Mouse (Mus musculus) kidney, postnatal 10 days (tissue): ENCODE results near the gene Nmnat3.

Experiments
- DNase-seq: peaks from one replicate; pipeline ENCODE4 v3.0.0; 2021; ENCODE audit warnings: mixed read lengths

Nmnat3 gene

DNA sequence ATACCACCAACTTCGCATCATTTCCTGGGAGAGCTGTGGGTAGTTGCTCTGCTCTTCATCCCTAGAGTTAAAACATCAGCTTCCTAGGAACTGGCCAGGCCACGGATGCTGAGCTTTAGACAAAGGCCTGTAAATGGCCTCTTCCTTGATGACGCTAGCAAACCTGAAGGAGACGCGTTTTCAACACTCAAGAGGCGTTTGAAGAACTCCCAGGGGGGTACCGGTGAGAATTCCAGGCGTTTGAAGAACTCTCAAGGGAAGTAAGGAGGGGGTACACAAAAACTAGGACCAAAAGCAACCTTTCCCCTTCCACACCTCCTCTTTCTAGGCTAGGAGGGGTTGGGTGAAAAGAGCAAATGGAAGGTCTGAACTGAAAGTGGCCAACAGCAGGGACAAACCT, 137.1 kb downstream of the Nmnat3 start:
- no peak for DNase-seq

- DNase-seq, result peak; percentile 80
Measured at GRCm38 (mm10) chr9:98424725-98425210, 137.5 kb downstream of the Nmnat3 start.

DNA sequence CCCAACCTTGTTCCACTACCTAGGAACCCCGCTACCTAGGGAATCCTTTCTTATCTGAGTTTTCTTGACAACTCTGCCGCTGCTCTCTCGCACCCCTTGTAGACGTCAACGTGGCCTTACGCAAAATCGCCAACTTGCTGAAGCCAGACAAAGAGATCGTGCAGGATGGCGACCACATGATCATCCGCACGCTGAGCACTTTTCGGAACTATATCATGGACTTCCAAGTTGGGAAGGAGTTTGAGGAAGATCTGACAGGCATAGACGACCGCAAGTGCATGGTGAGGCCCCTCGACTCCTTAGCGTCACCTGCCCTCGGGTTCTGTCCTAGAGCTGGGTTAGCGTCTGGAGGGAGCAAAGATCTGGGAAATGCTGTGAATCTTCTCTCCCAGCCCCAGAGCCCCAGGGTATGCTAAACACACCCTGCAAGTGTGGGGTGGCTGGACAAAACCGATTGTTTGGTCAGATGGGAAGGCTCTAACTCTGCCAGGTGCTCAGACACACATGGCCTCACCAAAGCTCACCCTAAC, 138.2 kb downstream of the Nmnat3 start:
- no peak for DNase-seq

GRCm38 (mm10) chr9:98427906-98428517, 140.8 kb downstream of the Nmnat3 start:
- DNase-seq, result no peak

- DNase-seq, result peak; percentile 72
Measured at GRCm38 (mm10) chr9:98428783-98429182, 141.5 kb downstream of the Nmnat3 start.

DNA sequence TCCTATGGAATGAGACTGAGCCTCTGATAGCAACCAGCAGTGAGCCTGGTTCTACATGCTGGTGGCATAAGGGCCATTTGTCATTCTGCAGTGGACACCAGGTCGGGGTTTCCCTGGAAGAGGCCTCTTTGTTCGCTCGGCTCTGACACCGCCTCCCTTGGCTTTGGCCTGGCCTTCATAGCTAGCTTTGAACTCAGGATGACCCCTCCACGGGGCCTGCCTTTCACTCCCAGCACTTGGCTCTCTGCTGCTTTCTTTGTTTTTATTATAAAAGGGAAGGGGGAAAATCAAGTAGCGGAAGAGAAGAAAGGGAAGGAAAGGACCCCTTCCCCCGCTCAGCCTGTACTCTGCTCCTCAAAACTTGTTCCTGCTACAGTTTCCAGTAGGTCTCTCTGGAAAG, 142.6 kb downstream of the Nmnat3 start:
- peak; percentile 75 for DNase-seq

DNA sequence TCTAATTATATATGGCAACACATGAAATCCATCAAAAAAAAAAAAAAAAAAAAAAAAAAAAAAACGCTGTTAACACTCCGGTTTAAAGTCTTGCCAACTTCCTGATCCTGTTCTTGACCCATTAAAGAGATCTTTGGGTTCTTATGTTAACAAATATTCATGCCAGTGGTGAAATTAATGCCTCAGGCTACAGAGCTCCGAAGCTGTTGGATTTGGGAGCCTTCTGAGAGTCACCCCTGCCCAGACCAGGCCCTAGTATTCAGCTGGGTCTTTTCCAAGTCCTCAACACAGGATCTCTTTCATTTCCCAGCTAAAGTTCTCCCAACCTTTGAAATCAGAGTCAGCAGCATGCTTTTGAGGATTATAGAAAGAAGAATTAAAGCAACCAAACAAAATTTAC, 143.3 kb downstream of the Nmnat3 start:
- no peak for DNase-seq

- no peak for DNase-seq
Measured at GRCm38 (mm10) chr9:98433021-98433420, 145.8 kb downstream of the Nmnat3 start.

GRCm38 (mm10) chr9:98433956-98434588, 146.8 kb downstream of the Nmnat3 start:
- DNase-seq, result no peak

DNA sequence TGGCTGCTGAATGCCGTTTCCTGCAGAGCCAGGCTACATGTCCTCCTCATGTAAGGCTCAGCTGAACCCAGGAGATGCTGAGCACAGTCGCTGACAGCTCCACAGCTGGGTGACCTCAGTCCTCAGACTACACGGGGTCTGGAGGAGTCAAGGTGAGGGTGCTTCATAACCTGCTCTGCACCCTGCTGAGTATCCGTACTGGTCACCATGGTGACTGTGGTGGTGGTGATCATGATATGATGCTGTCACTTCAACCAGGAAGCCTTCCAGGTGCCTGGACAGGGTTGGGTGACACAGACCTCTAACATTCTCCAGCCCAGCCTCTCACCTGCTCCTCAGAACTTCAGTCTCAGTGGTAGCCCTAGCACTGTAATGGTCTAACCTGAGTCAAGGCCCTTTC, 150.6 kb downstream of the Nmnat3 start:
- no peak for DNase-seq

GRCm38 (mm10) chr9:98439091-98439490, 151.9 kb downstream of the Nmnat3 start:
- no peak for DNase-seq

DNA sequence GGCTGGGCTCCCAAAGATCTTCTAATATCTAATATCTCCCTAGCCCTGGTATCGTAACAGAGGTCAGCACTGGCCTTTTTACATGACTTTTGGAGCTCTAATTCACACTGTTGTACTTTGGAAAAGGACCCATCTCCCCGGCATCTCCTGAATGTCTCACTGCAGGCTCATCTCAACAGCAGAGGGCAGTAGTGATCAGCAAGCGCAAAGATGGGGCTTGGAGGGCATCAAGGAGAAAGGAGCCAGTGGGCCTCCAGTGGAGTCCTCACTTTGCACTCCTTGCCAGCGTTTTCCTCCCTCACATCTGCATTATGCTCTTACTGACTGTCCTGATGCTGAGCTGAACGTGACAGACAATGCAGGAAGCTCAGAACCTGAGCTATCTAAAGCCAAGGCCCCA, 155.4 kb downstream of the Nmnat3 start:
- peak; percentile 70 for DNase-seq

GRCm38 (mm10) chr9:98445359-98446149, 158.3 kb downstream of the Nmnat3 start:
- DNase-seq, result no peak

DNA sequence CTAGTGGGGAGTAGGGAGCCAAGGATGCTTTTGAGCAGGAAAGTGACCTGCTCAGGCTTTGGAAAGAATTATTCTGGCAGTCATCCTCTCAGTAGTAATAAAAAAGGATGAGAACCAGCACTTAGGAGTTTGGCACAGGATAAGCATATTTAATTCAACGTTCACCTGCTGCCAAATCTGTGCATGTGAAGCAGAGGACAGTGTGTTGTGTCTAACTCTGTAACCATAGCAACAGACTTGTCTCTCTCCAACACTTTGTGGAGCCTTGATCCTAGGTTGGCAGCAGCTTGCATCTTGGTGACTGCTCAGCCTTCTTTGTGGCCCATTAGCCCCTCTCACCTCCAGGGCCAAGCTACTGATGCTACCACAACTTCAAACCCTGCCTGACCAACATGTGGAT, 163.7 kb downstream of the Nmnat3 start:
- DNase-seq, result no peak

DNA sequence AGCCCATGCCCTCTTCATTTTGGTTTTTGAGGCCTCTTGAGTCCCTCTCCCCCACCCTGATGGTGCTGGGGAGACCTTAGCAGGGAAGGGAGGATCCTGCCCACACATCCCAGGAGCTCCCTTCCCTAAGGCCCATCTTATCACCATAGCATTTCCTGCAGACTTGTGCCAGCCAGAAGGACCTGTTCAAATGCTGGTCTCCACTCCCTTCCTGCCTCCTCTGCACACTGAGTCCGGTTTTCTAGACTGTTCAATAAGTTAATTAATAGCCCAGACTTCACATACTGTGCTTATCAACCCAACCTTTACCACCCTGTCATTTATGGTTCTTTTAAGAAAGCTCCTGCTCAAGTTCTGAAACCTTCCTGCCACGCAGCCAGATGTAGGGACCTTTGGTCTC, 179.5 kb downstream of the Nmnat3 start:
- DNase-seq, result no peak
